Mouse (Mus musculus) retina, adult 2 months (tissue): ENCODE results near the gene Ggt1.
A peak's percentile ranks its signal among the peaks of the same experiment; 100 is the strongest.
"Not testable (repeated sequence)": the region's sequence is repeated elsewhere in the genome, so short reads cannot be mapped to it uniquely, and the experiment has no call there.

Experiments
- DNase-seq: peaks from one replicate; pipeline ENCODE4 v3.0.0-alpha.2; 2012; ENCODE audit warnings: low read depth, low spot score

Gene Ggt1

DNA sequence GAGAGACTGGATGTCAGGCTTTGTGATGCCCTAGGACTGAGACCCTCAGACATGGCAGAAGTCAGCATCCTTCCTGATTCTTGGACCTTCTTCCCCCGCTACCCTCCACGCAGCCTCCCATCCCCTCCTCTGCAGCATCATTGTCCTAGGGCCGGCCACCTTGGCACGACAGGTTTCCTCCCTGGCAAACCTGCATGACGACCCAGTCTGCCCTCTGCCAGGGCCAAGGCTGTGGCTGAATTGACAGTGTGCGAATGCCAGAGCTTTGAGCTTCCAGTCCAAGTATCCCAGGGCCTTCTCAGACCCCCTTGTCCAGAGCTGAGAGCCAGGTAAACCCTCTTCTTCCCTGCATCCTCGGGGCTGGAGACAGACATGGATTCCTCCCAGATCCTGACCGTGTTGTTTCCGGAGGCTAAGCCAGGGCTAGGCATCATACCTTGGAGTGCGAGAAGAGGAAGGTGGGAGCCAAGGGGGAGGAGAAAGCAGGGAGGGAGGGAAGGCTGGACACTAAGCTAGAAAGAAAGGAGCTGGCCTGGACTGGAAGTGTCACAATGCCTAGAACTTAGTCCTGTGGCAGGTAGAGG is at the start of gene Ggt1:
Ggt1 (plus strand) TSS at position 534 of the 584 bp plus-strand sequence.
- DNase-seq = no peak

DNA sequence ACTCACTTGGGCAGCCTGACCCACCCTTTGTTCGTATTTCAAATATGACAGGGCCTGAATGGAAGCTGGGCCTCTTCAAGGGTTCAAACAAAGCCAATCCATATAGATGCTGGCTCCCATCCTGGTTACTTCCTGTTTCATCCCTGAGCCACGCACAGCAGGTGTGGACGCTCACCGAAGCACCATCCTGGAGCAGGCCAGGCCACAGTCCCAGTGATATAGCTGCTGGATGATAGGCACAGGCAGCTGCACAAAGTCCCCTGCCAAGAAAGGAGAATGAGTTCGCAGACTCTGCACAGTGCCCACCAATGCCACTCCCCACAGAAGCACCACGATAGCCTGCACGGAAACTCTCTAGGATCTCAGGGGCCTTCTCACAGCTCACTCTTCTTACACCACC is 49.5 kb upstream of the Ggt1 start:
- no peak for DNase-seq

DNA sequence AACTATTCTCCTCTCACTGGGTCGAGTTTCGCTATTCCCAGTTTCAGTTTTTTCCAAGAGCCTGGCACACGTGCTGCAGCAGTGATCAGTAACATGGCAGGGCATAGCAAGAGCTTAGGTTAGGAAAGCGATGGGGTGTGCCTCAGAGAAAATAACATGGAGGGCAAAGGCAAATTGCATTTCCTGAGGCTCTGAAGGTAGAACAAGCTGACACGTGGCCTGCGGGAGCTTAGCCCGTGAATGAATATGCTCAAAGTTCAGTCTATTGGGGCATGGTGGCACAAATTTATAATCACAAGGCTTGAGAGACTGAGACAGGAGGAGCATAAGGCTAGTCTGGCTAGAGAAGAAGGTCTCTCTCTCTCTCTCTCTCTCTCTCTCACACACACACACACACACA is 48.6 kb upstream of the Ggt1 start:
- no peak for DNase-seq

DNA sequence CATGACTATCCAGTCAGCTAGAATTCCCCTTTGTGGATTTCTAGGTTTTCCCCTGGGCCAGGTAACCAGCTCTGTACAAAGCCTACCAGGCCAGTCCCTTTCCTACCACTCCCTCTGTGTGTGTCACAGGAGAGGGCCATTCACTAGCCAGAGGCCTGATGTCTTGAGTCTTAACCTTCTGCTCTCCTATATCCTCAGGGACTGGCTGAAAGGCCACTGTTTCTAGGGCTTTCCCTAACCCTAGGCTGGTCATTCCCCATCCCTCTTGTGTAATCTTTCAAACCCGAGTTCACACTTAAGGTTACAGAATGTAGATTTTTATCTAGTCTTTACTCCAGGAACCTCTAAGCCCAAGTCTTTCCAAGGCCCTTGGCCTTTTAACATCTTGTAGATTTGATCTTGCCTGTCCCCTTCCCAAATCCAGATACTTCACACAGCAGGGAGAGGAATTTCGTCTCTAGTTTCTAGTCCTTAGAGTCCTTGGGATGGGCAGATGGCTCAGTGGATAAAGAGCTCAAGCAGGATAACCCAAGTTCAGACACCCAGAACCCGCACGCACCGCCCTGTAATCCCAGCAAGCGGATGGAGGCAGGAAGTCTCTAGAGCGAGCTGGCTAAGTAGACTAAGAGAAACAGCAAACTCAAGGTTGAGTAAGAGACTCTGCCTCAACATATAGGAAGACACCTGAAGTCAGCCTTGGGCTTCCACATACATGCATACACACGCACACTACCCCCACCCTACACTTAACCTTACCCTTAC is 47.9 kb upstream of the Ggt1 start:
- DNase-seq = peak; percentile 62

DNA sequence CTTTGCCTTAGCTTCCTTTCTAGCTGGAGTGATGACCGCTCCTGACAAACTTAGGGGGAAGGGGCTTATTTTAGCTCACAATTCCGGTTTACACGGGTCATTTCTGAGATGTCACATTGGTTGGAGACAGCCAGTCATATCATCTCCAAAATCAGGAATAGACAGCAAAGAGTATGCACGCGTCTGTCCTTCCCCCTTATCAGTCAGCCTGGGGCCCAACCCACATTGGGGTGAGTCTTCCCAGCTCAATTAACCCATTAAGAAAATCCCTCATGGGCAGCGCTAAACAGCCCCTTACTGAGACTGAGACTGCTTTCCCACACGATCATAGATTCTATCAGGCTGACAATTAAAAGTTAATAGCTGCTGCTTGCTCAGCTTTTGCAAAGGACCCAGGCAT is 47.0 kb upstream of the Ggt1 start:
- DNase-seq = no peak

DNA sequence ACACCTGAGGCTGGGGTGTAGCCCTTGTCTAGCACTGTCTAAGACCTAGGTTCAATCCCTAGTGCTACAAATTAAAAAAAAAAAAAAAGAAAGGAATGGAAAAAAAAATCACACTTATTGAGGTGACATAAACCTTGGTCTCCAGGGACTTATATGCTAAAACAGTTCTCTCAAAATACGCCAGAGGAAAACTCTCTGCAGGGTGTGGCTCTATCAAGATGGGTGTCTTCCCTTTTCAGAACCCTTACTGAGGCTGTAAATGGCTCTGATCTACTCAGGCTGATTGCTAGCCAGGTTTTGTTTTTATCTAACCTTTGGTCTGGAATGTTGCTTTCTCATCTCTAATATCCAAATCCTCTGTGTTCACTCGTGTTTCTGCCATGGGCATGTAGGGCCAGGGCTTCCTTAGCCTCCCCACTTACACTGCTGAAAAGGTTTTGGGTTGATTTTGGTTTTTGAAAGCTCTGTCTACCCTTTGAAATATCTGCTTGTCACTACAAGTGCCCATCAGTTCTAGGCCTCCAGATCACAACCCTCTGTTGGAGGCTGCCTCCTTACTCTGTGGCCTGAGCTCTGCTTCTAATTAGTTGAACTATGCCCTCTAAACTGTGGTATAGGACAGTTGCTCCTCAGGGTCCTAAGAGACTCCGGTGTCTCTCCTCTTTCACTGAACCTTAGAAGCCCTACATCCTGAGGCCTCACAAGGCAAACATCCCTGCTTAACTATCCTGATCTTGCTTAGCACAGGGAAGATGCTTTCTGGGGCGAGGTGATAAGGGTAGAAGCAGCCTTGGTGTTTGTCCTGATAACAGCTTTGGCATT is 46.0 kb upstream of the Ggt1 start:
- no peak for DNase-seq

DNA sequence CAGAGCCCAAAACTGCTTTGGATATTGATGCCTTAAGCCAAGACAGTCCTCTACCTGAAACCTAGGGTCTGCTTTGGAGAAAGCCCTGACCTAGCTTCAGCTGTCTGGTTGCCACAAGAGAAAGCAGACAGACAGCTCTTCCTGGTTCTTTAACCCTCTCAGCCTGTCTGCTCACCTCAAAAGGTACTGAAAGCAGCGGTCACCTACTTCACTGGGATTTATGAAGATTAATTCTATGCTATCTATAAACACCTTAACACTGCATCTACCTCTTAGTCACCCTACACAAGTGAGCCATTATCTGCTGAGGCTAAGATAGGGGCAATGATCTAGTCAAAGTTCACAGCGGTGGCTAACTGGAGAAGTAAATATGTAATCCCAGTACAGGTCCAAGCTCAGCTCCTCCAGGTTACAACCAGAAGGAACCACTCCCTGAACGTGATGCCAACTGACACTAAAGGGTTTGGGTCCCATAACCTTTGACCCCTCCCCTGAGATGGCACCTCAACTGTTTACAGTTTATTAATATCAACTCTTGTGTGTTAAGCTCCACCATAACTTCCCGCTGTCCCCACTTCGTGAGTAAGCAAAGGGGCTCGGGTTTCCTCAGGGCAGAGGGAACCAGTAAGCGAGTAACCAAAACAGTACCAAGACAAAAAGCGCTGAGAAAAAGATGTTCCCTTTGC is 45.2 kb upstream of the Ggt1 start:
- DNase-seq = no peak

DNA sequence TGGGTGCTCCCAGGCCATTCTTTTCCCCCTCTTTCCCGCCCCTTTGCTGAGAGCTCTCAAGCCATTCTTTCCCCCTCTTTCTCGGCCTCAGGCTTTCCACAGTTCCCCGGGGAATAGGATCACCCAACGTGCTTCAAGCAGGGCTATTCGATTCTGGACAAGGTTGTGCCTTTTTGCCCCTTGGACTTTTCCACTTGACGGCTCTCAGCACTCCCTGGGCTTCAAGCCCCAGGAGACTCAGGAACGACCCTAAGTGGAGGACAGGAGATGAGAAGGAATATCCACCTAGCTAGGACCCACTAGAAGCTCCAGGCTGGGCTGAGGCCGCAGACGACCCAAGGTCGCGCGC is 44.7 kb upstream of the Ggt1 start:
- DNase-seq = no peak

DNA sequence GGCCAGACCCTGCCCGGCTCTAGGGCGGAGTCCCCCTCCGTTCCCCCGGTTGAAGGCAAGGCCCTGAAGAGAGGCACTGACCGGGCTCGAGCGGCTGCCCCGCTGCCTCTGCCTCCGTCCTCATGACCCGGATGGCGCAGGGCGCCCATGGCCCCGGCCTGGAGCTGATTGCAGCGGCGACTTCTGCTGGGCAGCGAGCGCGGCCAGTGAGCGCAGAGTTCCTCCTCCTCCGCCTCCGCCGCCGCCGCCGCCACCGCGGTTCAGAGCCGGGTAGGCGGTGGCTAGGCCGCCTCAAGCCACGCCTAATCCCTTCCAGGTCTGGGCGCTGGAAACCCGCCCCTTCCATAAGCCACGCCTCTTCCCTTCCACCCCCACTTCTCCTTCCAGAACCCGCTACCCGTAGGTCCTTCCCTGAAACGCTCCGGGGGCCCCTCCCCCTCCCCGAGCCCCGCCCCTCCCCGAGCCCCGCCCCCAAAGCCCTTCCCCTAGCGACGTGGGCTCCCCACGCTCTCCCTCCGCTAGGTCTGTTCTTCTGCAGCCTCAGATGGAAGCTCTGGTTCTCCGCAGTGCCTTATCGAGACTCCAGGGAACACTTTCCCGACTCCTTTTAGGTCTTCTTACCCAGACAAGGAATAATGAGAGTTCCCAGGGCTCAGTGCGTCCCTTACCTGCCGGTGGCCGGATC is 44.2 kb upstream of the Ggt1 start, which contains the start of gene Snrpd3:
Snrpd3 (plus strand) TSS at position 479 of the 685 bp plus-strand sequence.
- peak; percentile 96 for DNase-seq

DNA sequence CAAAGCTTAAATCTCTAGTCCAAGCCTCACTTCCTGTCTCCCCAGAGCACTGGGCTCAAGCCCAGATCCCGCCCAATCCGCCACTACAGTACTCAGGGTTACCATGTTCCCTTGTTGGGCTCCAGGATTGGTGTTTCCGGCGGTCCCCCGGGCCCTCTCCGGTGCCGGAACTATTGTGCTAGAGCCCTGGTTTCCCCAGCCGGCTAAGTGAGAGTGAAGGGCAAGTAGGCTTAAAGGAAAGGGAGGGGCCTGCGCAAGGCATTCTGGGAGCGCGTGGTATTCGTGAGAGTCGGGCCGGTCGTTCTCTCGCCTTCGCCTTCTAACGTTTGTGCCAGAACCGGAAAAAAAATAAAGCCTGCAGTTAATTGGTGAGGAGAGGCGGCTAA is 43.7 kb upstream of the Ggt1 start, which contains the start of gene Gucd1:
Gucd1 (minus strand) TSS at position 215 of the 386 bp plus-strand sequence.
- peak; percentile 94 for DNase-seq

DNA sequence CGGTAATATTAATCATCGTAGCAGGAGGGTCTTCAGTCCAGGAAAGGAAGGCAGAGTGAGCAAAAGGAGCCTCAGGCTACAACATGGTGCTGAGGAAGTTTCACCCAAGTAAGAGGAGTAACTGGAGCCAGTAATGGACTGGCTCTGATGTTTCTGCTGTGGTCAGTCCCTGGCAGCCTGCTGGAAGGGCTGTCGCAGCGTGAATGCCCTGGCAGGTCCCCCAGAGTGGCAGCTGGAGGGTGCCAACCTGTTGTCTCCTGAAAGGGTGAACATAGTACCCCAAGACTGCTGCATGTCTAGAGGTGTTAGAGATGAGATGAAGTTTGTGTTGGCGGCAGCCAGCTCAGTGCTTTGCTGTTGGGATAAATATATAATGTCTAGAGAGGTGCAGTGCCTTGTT is 40.8 kb upstream of the Ggt1 start:
- DNase-seq = no peak

DNA sequence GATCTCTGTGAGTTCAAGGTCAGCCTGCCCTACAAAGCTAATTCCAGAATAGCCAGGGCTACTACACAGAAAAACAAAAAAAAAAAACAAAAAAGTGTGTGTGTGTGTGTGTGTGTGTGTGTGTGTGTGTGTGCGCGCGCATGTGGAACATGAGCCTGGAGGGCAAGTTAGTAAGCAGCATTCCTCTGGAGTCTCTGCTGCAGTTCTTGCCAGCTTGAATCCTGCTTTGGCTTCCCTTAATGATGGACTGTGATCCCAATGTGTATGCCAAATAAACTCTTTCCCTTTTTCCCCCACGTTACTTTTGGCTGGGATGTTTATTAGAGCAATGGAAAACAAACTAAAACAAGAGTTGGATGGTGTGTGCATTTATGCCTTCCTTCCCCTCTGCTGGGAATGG is 39.8 kb upstream of the Ggt1 start:
- DNase-seq = no peak

DNA sequence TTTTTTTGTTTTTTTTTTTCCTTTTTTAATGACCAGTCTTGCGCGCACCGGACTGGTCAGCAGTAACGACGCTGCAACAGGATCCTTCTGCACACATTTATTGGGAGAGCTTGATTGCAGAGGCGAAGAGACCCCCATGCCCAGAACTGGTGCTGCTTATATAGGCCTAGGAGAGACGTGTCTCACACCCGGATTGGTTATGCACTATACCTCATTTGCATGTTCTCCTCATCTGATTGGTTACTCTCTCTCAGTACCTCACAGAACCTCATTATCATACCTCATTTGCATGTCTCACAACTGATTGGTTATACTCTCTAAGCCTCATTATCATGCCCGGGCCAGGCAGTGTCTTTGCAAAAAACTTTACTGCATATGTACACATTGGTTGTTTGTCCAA is 36.0 kb upstream of the Ggt1 start:
- DNase-seq = not testable (repeated sequence)

DNA sequence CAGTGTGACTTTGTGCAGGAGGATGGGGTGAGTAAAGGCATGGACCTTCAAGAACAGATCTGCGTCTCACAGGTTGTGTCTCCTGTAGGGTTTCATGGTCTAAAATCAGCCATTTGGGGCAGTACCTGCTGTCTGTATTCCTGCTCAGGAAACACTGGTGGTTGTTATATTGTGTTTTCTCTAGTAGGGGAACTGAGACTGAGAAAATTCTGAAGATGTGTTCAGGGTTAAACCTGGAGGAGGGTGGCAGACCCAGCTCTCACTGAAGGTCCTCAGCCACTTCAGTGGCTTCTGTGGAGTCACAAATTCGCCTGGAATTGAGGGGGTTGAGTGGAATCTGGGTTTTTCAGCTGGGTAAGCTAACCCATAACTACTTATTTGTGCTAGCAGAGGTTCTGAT is 31.1 kb upstream of the Ggt1 start:
- DNase-seq = no peak

DNA sequence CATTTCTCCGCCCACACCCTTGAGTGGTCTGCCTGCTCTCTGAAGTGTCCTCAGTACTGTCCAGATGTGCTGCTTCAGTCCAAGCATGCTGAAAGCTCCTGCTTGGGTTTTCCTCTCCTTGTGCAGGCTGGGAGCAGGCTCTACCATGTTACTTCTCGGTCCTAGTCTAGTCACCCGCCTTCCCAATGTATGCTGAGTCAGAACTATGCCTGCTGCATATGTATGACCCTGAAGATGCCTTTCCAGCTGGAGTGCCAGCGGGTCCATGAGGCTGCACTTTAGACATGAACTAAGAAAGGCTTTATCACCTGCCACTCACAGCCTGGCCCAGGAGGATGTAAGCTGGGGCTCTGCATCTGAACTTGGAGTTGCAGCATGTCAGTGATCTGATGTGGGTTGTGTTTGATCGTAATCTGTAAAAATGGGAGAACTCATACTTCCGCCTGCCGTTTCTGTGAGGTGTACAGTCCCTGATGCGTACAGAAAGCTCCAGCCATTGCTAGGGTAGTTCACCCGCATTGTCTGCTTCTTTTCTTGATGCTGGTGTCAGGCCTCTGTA is 29.8 kb upstream of the Ggt1 start:
- DNase-seq = no peak

DNA sequence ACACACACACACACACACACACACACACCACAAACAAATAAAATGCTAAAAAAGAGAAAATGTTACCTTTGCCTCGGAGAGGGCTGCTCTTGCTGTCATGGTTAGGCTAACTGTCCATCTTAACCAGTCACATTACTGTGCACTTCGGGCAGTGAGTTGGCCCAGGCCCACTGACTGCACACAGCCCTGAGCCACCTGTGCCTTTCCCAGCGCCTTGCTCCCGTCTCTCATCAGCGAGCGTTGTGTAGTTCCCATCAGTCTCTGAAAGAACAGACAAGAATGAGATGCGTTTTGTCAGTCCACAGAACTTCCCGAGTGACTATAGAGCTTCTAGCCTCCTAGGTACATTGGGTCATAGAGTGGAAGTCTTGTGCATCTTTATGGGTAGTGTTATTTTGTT is 27.2 kb upstream of the Ggt1 start:
- DNase-seq = no peak

DNA sequence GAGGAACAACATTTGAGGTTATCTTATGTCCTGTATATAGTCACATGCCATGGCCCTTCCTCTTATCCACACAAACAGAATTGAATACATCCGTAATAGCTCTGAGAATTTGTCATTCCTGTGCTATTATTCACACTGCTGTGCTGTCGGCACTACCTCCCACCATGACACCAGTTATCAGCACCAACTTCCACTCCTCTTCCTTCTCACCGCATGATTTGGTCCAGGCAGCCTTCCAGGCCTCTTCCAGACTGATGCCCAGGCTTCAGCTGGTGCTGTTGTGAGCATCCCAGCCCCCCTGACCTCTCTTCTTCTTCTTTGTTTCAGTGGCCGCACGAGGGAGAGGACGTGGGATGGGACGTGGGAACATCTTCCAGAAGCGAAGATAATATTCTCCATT is 26.5 kb upstream of the Ggt1 start:
- no peak for DNase-seq

DNA sequence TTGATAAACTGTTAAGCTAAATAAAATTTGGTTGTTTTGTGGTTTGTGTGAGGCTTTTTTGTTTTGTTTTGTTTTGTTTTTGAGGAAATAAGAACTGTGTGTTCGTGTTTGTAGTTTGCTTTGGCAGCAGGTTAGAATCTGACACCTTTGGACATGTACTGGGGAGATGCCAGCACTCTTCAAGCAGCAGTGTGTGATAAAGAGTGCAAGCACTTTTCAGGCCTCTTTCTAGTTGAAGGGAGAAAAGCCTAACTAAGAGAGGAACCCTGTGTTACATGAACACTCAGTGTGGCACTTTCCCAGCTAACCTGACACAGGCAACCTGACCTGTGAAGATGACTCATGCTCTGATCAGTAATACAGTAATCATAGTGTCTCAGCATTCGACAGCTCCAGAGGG is 26.0 kb upstream of the Ggt1 start:
- DNase-seq = no peak

DNA sequence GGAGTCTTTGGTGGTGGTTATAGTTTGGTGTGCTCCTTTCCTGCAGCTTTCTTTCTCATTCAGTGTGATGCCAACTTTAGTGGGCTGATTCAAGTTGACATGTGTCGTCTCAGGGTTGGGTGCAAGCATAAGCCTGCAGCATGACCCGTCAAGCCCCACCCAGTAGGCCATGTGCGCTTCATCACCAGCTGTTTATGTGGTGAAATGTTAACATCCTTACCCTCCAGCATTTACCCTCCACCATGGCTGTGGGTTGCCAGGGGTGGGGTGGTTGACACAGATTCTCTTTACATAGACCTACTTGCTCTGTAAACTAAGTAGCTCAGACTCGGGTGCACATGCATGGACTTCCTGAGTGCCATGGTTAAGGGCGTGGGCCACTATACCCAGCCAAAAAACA is 25.3 kb upstream of the Ggt1 start:
- DNase-seq = no peak

DNA sequence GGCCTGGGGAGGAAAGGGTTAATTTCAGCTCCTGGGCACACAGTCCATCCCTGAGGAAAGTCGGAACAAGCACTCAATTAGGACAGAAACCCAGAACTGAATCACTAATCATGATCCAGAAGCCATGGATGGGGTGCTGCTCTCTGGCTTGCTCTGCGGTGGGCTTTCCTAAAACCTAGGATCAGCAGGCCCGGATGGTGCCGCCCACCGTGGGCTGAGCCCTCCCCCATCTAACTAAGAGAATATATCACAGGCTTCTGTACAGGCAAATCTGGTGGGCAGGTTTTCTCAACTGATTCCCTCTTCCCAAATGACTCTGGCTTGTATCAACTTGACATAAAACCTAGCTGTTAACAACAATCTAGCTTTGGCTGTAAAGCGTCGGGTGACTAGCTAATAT is 13.5 kb upstream of the Ggt1 start:
- no peak for DNase-seq

DNA sequence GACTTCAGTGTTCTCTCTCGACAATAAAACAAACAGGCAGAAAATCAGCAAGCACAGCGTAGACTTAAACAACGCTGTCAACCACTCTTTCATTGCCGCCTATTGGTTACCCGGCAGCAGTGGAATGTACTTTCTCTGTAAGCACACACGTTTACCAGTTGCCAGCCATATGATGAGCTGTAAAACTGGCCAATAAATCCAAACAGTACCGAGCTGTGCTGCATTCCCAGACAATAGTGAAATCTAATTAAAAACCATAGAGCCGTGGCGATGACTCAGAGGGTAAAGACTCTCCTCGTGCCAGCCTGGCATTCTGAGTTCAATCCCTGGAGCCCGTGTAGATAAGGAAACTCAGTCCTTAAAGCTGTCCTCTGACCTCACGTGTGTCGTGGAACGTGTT is 12.9 kb upstream of the Ggt1 start:
- DNase-seq = no peak
